Mouse (Mus musculus) brain, embryonic 14.5 days (tissue): ENCODE measurements around the gene Ndufs2. TPM values are rescaled to one million over a fixed set of nuclear protein-coding genes. Genes with fewer than 3 reads are reported as not detected.
A peak's percentile ranks its signal among the peaks of the same experiment; 100 is the strongest.

Source experiments
- DNase-seq: peaks from one replicate; pipeline ENCODE4 v3.0.0-alpha.2; 2011; ENCODE audit warnings: low read depth
- CTCF ChIP-seq: fragments of 200-500 bp; IDR thresholded peaks from 2 replicates; pipeline ENCODE4 v1.5.1; 2012; ENCODE audit warnings: inconsistent platforms, mild to moderate bottlenecking, moderate library complexity, borderline replicate concordance; ENCODE audit not compliant: insufficient read depth, insufficient read length; ENCODE audit errors: extremely low read depth
- POLR2A ChIP-seq: fragments of 200-500 bp; IDR thresholded peaks from 2 replicates; pipeline ENCODE4 v1.6.1; 2012; ENCODE audit warnings: mild to moderate bottlenecking, inconsistent platforms, borderline replicate concordance; ENCODE audit not compliant: poor library complexity, insufficient read depth, insufficient read length, severe bottlenecking; ENCODE audit errors: extremely low read depth
- polyA plus RNA-seq: library from polyadenylated mRNA; depleted of rRNA; stranded (reverse); fragments of >200 nt; gene quantifications from 2 replicates; pipeline ENCODE4 v1.2.3, GENCODE M21; 2012

The Ndufs2 gene
- polyA plus RNA-seq, 1 experiment, result 153 TPM

DNA sequence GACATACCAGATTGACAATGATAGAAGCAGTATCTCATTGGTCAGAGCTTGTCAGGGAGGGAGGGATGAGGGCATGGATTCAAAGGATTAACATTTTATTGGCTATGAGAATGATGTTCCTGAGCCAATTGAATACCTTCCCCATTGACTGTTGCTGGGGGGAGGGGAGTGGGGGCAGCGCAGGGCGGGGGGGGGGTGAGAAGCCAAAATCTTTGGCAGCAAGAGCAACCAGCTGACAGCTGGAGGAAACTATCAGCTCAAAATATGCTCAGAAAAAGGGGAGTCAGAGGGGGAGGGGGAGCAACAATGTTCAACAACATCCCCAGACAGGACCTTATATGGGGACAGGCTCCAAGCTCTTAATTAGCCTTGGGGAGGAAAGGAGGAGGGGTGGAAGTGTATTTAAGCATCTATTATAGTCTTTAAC, 12.0 kb upstream of the Ndufs2 start:
- TF ChIP-seq POLR2A, result no peak
- TF ChIP-seq CTCF, result no peak
- peak; percentile 96 for DNase-seq

DNA sequence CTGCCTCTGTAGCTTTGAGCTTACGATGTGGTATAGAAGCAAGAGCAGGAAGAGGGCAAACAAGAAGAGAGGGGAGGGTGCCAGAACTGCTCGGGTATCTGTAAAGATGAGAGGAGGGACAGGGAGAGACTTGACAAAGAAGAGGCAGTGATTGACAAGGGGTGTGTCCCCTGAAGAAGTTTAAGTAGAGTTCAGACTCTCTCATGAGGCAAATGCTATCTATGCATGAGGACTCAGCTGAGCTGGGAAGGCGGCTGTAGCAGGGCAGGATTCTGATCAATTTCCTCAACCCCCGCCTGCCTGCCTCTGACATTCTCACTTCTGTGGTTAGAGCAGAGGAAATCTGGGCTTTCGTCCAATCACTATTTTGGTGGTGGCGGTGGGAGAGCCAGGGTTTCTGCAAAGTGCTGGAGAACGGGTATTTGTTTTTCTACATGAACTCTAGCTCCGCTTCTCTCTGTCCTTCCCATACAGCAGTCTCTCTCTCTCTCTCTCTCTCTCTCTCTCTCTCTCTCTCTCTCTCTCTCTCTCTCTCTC, 11.5 kb upstream of the Ndufs2 start:
- TF ChIP-seq POLR2A, result no peak
- TF ChIP-seq CTCF, result no peak
- DNase-seq, result peak; percentile 94

DNA sequence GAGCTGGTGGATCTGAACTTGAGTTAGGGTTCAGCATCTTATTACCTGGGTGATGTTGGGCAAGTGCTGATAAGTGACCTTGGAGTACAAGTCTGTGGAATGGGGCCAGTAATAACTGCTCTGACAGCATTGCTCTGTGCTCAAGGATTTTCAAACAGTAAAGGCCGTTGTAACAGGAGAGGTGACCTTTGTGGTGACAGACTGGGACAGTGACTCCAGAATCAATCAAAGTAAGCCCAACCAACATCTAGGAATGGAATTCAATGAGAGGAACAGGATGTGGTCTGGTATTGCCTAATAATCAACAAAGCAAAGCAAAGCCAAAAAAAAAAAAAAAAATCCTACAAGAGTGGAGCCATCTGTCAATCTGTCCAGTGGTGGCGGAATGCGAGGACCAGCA, 9.1 kb upstream of the Ndufs2 start:
- no peak for TF ChIP-seq CTCF
- TF ChIP-seq POLR2A, result no peak
- DNase-seq, result no peak

DNA sequence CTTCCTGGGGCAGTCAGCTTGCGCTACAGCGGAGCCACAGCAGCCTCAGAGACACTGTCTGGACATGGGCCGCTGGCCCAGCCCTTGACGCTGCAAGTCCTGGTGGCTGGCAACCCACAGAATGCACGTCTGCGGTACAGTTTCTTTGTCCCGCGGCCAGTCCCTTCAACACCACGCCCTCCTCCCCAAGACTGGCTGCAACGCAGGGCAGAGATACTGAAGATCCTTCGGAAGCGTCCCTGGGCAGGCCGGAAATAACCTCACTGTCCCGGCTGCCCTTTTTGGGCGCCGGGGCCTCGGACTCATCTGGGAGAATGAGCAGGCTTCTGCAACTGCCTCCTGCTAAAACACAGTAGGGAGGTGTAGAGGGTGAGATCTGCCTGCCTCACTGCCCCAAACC, 7.7 kb upstream of the Ndufs2 start:
- TF ChIP-seq POLR2A (no peak), CTCF (no peak)
- no peak for DNase-seq

DNA sequence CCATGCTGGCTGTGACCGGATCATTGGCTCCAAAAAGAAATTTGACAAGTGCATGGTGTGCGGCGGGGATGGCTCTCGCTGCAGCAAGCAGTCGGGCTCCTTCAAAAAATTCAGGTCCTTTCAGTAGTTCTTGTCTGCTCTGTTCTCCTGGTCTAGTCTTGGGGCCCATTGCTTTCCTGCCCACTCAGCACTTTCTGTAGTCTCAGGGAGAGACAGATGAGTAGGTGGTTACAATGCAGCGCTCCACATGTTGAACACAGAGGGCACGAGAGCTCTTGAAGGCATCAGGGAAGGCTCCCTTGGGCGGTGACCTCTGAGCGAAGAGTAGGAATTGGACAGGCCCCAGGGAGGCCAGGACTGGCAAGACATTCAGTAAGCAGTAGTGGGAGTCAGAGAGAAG, 6.6 kb upstream of the Ndufs2 start:
- no peak for TF ChIP-seq POLR2A
- no peak for DNase-seq

DNA sequence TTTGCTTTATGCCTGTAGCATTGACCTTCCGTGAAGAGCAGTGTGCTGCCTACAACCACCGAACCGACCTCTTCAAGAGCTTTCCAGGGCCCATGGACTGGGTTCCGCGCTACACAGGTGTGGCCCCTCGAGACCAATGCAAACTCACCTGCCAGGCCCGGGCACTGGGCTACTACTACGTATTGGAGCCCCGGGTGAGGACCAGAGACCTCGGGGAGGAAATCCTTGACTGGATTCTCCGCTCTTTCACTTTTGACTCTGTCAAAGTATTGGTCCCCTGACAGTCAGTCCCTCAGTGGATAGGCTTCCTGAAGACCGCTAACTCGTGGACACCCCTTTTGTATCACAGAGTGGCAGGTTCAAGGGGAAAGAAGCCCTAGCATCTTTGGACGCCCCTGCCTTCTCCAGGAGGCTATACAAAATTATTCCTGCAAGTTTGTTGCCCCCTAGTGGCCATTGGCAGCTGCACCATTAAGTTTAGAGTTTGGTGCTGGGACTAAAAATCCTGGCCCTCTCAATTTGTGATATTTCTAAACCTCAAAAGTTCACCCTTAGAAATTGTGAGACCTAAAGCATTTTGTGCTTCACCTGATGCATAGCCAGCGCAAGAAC, 5.9 kb upstream of the Ndufs2 start:
- TF ChIP-seq CTCF (peak; percentile 82), POLR2A (no peak)
- DNase-seq, result peak; percentile 77

DNA sequence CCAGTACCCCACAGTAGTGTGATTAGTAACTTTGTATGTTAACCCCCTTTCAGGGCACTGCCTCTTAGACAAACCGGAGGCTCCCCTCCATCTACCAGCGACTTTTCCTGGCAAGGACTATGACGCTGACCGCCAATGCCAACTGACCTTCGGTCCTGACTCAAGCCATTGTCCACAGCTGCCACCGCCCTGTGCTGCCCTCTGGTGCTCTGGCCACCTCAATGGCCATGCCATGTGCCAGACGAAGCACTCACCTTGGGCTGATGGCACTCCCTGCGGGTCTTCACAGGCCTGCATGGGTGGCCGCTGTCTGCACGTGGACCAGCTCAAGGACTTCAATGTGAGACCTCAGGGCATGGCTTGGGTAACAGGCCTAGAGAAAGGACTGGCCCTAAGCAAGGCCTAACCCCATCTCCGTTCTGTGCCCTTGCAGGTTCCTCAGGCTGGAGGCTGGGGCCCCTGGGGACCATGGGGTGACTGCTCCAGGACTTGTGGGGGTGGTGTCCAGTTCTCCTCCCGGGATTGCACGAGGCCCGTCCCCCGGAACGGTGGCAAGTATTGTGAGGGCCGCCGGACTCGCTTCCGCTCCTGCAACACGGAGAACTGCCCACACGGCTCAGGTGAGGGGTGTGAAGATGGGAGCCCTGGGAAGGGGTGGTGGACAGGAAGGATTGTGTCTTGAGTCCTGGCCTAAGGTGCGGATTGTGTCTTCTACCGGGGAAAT, 5.1 kb upstream of the Ndufs2 start:
- DNase-seq, result no peak
- TF ChIP-seq CTCF, result no peak
- TF ChIP-seq POLR2A, result no peak

DNA sequence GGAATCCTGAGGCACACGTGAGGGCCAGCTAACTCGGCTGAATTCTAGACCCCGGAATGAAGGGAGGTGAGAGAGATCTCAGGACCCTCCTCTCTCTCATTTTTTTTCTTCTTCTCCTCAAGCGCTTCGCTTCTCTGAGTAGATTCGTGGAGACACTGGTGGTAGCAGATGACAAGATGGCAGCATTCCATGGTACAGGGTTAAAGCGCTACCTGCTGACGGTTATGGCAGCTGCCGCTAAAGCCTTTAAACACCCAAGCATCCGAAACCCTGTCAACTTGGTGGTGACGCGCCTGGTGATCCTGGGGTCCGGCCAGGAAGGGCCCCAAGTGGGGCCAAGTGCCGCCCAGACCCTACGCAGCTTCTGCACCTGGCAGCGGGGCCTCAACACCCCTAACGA, 1.2 kb upstream of the Ndufs2 start:
- no peak for TF ChIP-seq CTCF
- no peak for TF ChIP-seq POLR2A
- DNase-seq, result peak; percentile 46

DNA sequence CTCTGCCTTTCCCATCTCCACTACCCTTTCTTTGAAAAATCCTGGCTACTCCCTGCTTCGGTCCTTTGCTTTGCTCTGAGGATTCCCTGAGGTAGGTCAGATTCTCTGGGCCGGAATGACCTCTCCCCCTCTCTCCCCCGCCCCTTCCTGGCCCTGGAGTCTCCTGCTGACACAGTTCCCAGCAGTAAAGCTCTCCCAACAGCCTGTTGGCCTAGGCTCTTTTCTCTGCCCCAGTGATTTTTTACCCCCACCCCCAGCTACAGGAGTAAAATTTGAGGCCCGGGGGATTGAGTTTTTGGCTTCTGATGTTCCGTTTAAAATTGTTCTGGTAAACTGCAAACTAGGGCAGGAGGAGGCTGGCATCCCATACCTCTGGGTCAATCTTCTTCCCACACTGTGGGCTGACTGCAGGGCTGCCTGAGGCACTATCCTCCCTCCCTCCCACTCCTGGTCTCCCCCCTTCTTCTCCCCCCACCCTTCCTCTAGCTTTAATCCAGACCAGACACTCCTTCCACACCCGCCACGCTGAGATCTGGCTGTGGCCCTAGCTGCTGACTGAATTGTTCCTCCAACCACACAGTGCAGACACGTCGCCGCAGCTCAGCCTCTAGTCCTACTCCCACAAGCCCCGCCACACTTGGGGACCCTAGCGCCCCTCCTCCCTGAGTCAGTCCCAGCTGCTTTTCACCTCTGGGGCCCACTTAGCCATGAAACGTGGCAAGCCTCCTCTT, 571 bp upstream of the Ndufs2 start:
- peak; percentile 63 for DNase-seq
- TF ChIP-seq CTCF, result no peak
- no peak for TF ChIP-seq POLR2A

DNA sequence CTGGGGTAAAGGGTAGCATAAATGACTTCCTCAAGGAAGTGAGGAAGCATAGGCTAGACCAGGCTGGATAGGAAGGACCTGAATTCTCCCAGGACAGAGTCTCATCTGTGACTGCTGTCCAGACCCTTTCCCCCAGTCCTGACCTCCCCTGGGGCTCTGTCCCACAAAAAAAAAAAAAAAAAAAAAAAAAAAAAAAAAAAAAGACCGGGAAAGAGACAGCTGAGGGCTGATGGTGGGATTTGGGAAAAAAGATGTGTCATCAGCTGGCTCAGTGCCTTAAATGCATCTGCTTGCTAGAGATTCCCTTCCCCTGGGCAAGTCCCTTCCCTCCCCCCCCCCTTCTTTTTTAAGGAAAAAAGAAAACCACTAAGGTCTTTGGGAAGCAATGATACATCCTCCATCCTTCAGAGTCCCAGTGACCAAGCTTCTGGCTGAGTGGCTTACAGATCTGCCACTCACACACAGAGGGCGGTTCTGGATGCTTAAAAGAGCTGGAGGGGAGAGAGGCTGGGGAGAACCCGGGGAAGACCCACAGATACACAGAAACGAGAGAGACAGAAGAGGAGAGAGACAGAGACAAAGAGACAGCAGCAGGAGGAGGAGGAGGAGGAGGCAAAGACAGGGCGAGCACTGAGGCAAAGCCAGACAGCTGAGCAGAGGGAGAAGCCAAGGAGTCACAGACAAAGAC, 1.1 kb downstream of the Ndufs2 start, which contains the start of gene Adamts4:
TSS of gene Adamts4 (plus strand) at position 509 of the 688 bp plus-strand sequence.
- TF ChIP-seq POLR2A, result no peak
- TF ChIP-seq CTCF, result no peak
- peak; percentile 84 for DNase-seq

DNA sequence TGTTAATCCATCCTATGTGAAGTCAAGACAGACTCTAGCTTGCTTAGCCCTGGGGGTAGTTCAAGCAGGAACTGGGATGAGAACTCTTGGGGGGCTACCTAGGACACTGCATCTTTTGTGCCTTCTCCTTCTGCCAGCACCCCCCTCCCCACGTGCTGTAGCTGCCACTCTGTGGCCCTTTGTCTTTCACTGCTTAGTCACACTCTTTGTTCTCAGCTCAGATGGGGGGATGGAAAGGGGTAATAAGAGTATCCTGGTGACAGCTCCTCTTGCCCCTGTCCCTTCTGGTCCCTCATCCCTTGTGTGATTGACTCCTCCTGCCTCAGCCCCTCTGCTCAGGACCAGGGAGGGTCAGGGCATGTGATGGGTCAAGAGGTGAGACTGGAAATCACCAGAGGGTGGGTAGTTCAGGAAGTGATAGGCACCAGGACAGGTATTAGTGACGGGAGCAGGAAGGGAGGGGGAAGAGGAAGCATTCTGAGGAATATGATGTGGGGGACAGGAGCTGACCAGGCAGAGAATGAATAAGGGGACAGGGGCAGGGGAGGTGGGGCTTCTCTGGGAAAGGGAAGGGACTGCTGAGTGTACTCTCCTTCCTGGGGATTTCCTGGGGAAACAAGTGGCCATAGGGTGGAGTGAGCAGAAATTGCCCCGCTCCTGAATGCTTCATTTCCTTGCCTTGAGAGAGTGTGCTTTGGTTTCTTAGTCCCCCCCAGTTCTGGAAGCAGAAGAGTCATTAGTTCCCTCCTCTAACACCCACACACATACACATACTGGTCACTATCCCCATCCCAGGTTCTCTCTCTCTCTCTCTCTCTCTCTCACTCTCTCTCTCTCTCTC, 2.6 kb downstream of the Ndufs2 start:
- DNase-seq, result peak; percentile 31
- TF ChIP-seq CTCF, result no peak
- TF ChIP-seq POLR2A, result no peak

DNA sequence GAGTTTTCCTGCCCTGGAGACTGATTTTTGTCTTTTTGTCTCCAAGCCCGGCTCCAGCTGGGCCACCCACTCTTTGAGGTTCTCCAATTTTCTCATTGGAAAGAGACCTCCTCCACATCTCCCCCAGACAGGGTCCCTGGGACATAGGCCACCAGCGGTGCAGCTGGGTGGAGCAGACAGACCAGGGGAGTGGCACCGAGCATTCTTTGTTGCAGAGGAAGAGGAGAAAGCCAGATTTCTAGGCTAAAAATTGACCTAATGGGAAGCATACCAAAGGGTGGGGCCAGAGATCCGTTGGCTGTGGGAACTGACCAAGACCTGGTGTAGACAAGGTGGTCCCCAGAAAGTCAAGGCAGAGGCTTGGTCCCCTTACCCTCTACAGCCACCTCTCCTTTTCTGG, 3.3 kb downstream of the Ndufs2 start:
- no peak for DNase-seq
- TF ChIP-seq POLR2A (no peak), CTCF (no peak)
